Mouse (Mus musculus) myocyte (in vitro differentiated cells): ENCODE measurements at regions not wholly inside any gene's neighbourhood (a gene's known extent, or its start where the extent isn't known, plus 50 kb on each side); places are given as distances from the start of the nearest gene placed in this dataset.

Source experiments
- CEBPB ChIP-seq: IDR thresholded peaks from 2 replicates; pipeline ENCODE4 v1.6.1; 2011; ENCODE audit warnings: mild to moderate bottlenecking, moderate library complexity; ENCODE audit not compliant: poor library complexity, insufficient read depth, severe bottlenecking
- E2F4 ChIP-seq: IDR thresholded peaks from one replicate; pipeline ENCODE4 v1.6.1; 2011; ENCODE audit warnings: mild to moderate bottlenecking, control low read depth, moderate library complexity; ENCODE audit not compliant: insufficient read depth
- POLR2A ChIP-seq: IDR thresholded peaks from one replicate; pipeline ENCODE4 v1.6.1; 2011; ENCODE audit warnings: low read depth, mild to moderate bottlenecking, control low read depth, moderate library complexity; ENCODE audit not compliant: insufficient read length

DNA sequence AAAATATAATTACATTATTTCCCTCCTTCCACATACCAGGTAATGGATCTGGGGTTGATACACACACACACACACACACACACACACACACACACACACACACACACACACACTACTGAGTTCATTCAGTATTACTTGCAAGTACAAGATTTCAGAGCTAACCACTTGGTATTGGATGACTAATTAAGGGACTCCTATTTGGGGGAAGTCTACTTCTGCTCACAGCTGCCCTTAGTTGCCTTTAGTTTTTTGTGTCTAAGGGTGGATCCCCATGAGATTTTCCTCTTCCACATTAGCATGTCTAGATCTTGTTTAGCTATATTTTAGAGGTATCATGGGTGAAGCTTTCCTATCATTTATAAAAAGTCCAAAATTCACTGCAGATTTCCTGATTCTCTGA lies 97.7 kb upstream of the Wls start:
- TF ChIP-seq POLR2A, result no peak
- TF ChIP-seq CEBPB, result no peak
- TF ChIP-seq E2F4, result no peak
